Mouse (Mus musculus) spleen, adult 2 months (tissue): ENCODE data around the gene Fam20b.

ENCODE experiments used
- CTCF ChIP-seq: fragments of 200-500 bp; IDR thresholded peaks from 2 replicates; pipeline ENCODE4 v1.5.1; 2011; ENCODE audit warnings: mild to moderate bottlenecking, inconsistent platforms; ENCODE audit not compliant: insufficient read depth, insufficient read length, insufficient replicate concordance; ENCODE audit errors: extremely low read depth
- POLR2A ChIP-seq: fragments of 200-500 bp; IDR thresholded peaks from 2 replicates; pipeline ENCODE4 v1.6.1; 2011; ENCODE audit warnings: low read depth, low read length, inconsistent platforms

- TF ChIP-seq CTCF (0 out of 2 replicates have a peak, but pooled peaks have one; percentile 2), POLR2A (no peak)
These were observed 45.7 kb upstream of the Fam20b start for GRCm38 (mm10) chr1:156764584-156764983.
